In genomic region chr9:44841241-44841640, GRCm38 (mm10) we compare ENCODE assay signal across 9 mouse cellular contexts. TPM values are rescaled to one million over a fixed set of nuclear protein-coding genes. Genes with fewer than 3 reads are reported as not detected.
DNase-seq lines count a peak whose midpoint lies in the region; ATAC-seq and TF ChIP-seq lines count a peak whose summit lies in the region.
"Had no signal": no experiment of that assay in that cellular context is flagged by ENCODE, and none has a peak within 500 bp of the region (broad histone marks: within the 10 kb centered on the region; RNA-seq: fewer than 3 reads in every experiment).

No protein-coding gene starts in this region.

- H3K9ac ChIP-seq in forebrain, postnatal 0 days, result no peak overlapping the region
- H3K9ac ChIP-seq in forebrain, embryonic 16.5 days (replicated peaks; ENCODE audit: low read depth, low read length), result no peak overlapping the region
- H3K9ac ChIP-seq: neural tube, embryonic 13.5 days had no signal

- H3K27ac ChIP-seq in forebrain, postnatal 0 days (ENCODE audit: low read depth, low read length), result no peak overlapping the region
- no peak overlapping the region for H3K27ac ChIP-seq in forebrain, embryonic 16.5 days (ENCODE audit: low read length)
- H3K27ac ChIP-seq in hindbrain, embryonic 10.5 days, result no peak overlapping the region
- H3K27ac ChIP-seq: neural tube, embryonic 13.5 days had no signal

- H3K4me1 ChIP-seq in forebrain, postnatal 0 days (ENCODE audit: insufficient read depth), result no peaks in the 10 kb centered on the region
- no peaks in the 10 kb centered on the region for H3K4me1 ChIP-seq in forebrain, embryonic 16.5 days (replicated peaks; ENCODE audit: control insufficient read depth, insufficient read depth, low read length)
- no peaks in the 10 kb centered on the region for H3K4me1 ChIP-seq in hindbrain, embryonic 10.5 days (replicated peaks)
- H3K4me1 ChIP-seq: neural tube, embryonic 13.5 days had no signal

- peaks cover 77% of the 10 kb centered on the region for H3K36me3 ChIP-seq in forebrain, postnatal 0 days (ENCODE audit: insufficient read depth)
- H3K36me3 ChIP-seq in forebrain, embryonic 16.5 days (ENCODE audit: control insufficient read depth, insufficient read depth), result peaks cover 34% of the 10 kb centered on the region
- H3K36me3 ChIP-seq in hindbrain, embryonic 10.5 days, result peaks cover 97% of the 10 kb centered on the region

- WGBS in forebrain, postnatal 0 days, result 87% methylated on average over 10 of the region's 10 CpGs
- 87% methylated on average over 10 of the region's 10 CpGs for WGBS in forebrain, embryonic 16.5 days
- 94% methylated on average over 10 of the region's 10 CpGs for WGBS in hindbrain, embryonic 10.5 days

- H3K9me3 ChIP-seq in forebrain, postnatal 0 days (ENCODE audit: low read length), result no peaks in the 10 kb centered on the region
- no peaks in the 10 kb centered on the region for H3K9me3 ChIP-seq in forebrain, embryonic 16.5 days (ENCODE audit: control insufficient read depth, low read length)
- H3K9me3 ChIP-seq in hindbrain, embryonic 10.5 days, result no peaks in the 10 kb centered on the region
- H3K9me3 ChIP-seq: neural tube, embryonic 13.5 days had no signal

- H3K27me3 ChIP-seq in forebrain, postnatal 0 days (ENCODE audit: insufficient read depth, low read length), result no peaks in the 10 kb centered on the region
- H3K27me3 ChIP-seq in forebrain, embryonic 16.5 days (replicated peaks; ENCODE audit: control insufficient read depth, insufficient read depth, low read length), result no peaks in the 10 kb centered on the region
- H3K27me3 ChIP-seq in hindbrain, embryonic 10.5 days (ENCODE audit: insufficient read depth, poor library complexity, severe bottlenecking), result no peaks in the 10 kb centered on the region
- H3K27me3 ChIP-seq: neural tube, embryonic 13.5 days had no signal

- DNase-seq in forebrain, postnatal 0 days, result peak; percentile 35
- peak; percentile 63 to 68 for DNase-seq in B cell, adult 2 months
- peak; percentile 65 for DNase-seq in ZHBTc4 (ENCODE audit: low read depth, low spot score)
- DNase-seq in kidney, postnatal 10 days, result peak; percentile 34
- no peak for DNase-seq in hindbrain, embryonic 10.5 days (ENCODE audit: low spot score)
- no peak for DNase-seq in adrenal gland, postnatal 4 days (ENCODE audit: low spot score in 2 of 2)

- peak; percentile 66 for TF ChIP-seq CTCF in forebrain, postnatal 0 days (IDR thresholded peaks at IDR 0.05; ENCODE audit: low read depth)

- H3K4me2 ChIP-seq in forebrain, postnatal 0 days (ENCODE audit: low read depth), result no peak overlapping the region
- no peak overlapping the region for H3K4me2 ChIP-seq in forebrain, embryonic 16.5 days (ENCODE audit: low read length)
- H3K4me2 ChIP-seq: neural tube, embryonic 13.5 days had no signal

- no peak for ATAC-seq in forebrain, postnatal 0 days
- ATAC-seq in forebrain, embryonic 16.5 days, result no peak
- no peak for ATAC-seq in activated CD4-positive, CD25-positive, alpha-beta regulatory T cell, adult 4 months

- H3K4me3 ChIP-seq in forebrain, postnatal 0 days (ENCODE audit: low read depth, low read length), result no peak overlapping the region
- H3K4me3 ChIP-seq in forebrain, embryonic 16.5 days (replicated peaks; ENCODE audit: low read length), result no peak overlapping the region
- H3K4me3 ChIP-seq in hindbrain, embryonic 10.5 days, result no peak overlapping the region
- H3K4me3 ChIP-seq: neural tube, embryonic 13.5 days had no signal

RNA-seq across cellular contexts. Expression of gene Ttc36, which starts 38.4 kb away (rescaled TPM):
- total RNA-seq in forebrain, postnatal 0 days (2014; rRNA removed), result 0.69 and 2.6 TPM in 2 replicates
- 0.68 and 0.71 TPM in 2 replicates for polyA plus RNA-seq in forebrain, postnatal 0 days (2015; fragmentation: Nextera tagmentation; extraction: Ambion mirVana)
- 0.41 TPM in 1 of 2 replicates, not detected in the other for polyA plus RNA-seq in forebrain, embryonic 16.5 days (2015; fragmentation: Nextera tagmentation; extraction: Ambion mirVana)
- 0.75 TPM in 1 of 2 replicates, not detected in the other for polyA plus RNA-seq in hindbrain, embryonic 10.5 days (2016; fragmentation: Nextera tagmentation; extraction: Ambion mirVana)
- polyA plus RNA-seq in activated CD4-positive, CD25-positive, alpha-beta regulatory T cell, adult 4 months (2017; shearing (Covaris generic)), result under 1 TPM in 1 of 2 experiments, not detected in 1; 0.77 TPM
- total RNA-seq in adrenal gland, postnatal 4 days (2021), result 10 to 100 TPM; 26.5 to 40.4 TPM
- polyA plus RNA-seq: neural tube, embryonic 13.5 days had no signal

RNA-seq across cellular contexts. Expression of gene Kmt2a, which starts 39.9 kb away (rescaled TPM):
- 14.5 and 18.5 TPM in 2 replicates for total RNA-seq in forebrain, postnatal 0 days (2014; rRNA removed)
- 6.7 and 13.7 TPM in 2 replicates for polyA plus RNA-seq in forebrain, postnatal 0 days (2015; fragmentation: Nextera tagmentation; extraction: Ambion mirVana)
- 22.2 and 24.3 TPM in 2 replicates for polyA plus RNA-seq in forebrain, embryonic 16.5 days (2015; fragmentation: Nextera tagmentation; extraction: Ambion mirVana)
- 11.8 and 18.2 TPM in 2 replicates for polyA plus RNA-seq in hindbrain, embryonic 10.5 days (2016; fragmentation: Nextera tagmentation; extraction: Ambion mirVana)
- 10 to 100 TPM; 28.7 to 31.1 TPM for polyA plus RNA-seq in activated CD4-positive, CD25-positive, alpha-beta regulatory T cell, adult 4 months (2017; shearing (Covaris generic))
- total RNA-seq in adrenal gland, postnatal 4 days (2021), result 10 to 100 TPM; 38.2 to 40.3 TPM

RNA-seq across cellular contexts. Expression of gene Tmem25, which starts 42.1 kb away (rescaled TPM):
- total RNA-seq in forebrain, postnatal 0 days (2014; rRNA removed), result 11.8 and 12.8 TPM in 2 replicates
- polyA plus RNA-seq in forebrain, postnatal 0 days (2015; fragmentation: Nextera tagmentation; extraction: Ambion mirVana), result 11.6 and 14.9 TPM in 2 replicates
- 7.0 and 10.3 TPM in 2 replicates for polyA plus RNA-seq in forebrain, embryonic 16.5 days (2015; fragmentation: Nextera tagmentation; extraction: Ambion mirVana)
- 2.6 and 3.2 TPM in 2 replicates for polyA plus RNA-seq in hindbrain, embryonic 10.5 days (2016; fragmentation: Nextera tagmentation; extraction: Ambion mirVana)
- polyA plus RNA-seq in activated CD4-positive, CD25-positive, alpha-beta regulatory T cell, adult 4 months (2017; shearing (Covaris generic)), result 1 to 10 TPM in 1 of 2 experiments, under 1 TPM in 1; 0.34 to 1.5 TPM
- 1 to 10 TPM; 8.6 to 9.5 TPM for total RNA-seq in adrenal gland, postnatal 4 days (2021)

Comparison
In these comparisons a context has a peak if more than half of its experiments do, and no peak if none do; other contexts are left out.
1. DNase-seq: peak in forebrain, postnatal 0 days (single experiment), B cell, adult 2 months (2 of 2), ZHBTc4 (single experiment) and kidney, postnatal 10 days (single experiment); none in hindbrain, embryonic 10.5 days (single experiment) and adrenal gland, postnatal 4 days (0 of 2).